Mouse (Mus musculus) thymus, postnatal 0 days (tissue): ENCODE data around the gene Olfr1193. TPM values are rescaled to one million over a fixed set of nuclear protein-coding genes. Genes with fewer than 3 reads are reported as not detected.
"Not testable (repeated sequence)": the region's sequence is repeated elsewhere in the genome, so short reads cannot be mapped to it uniquely, and the experiment has no call there.

Experiments
- DNase-seq: peaks from one replicate; pipeline ENCODE4 v3.0.0-alpha.2; 2015; ENCODE audit warnings: low spot score
- polyA plus RNA-seq: library from polyadenylated mRNA; unstranded; fragments of >200 nt; fragmentation: Nextera tagmentation; extraction: Ambion mirVana; gene quantifications from 2 replicates; pipeline ENCODE4 v1.2.1, GENCODE M21; 2015

Olfr1193 gene
- not detected in 2 replicates for polyA plus RNA-seq

DNA sequence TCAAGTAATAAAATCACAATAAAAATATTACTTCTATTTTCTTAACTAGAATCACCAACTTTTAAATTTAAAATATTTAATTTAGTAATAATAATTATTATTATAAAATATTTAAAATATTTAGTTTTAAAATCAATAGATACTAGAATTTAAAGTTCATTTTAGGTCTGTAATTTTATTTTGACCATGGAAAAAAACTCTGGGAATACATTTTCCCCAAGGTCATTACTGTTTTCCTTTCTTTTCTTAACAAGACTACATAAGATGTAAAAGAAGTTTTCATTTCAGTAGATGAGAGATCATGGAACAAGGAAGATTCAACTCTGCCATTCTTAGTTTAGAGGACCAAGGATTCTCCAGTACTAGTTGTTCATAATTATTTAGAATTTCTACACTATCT is at the start of gene Olfr1193:
Gene Olfr1193 (plus strand): TSS at position 301 of the 400 bp plus-strand sequence.
- DNase-seq = not testable (repeated sequence)

DNA sequence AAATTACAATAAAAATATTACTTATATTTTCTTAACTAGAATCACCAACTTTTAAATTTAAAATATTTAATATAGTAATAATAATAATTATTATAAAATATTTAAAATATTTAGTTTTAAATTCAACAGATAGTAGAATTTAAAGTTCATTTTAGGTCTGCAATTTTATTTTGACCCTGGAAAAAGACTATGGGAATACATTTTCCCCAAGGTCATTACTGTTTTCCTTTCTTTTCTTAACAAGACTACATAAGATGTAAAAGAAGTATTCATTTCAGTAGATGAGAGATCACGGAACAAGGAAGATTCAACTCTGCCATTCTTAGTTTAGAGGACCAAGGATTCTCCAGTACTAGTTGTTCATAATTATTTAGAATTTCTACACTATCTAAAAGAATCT is 35.2 kb upstream of the Olfr1193 start, which contains the start of gene Olfr1191-ps1:
Gene Olfr1191-ps1 (plus strand): TSS at position 301 of the 400 bp plus-strand sequence.
- DNase-seq = not testable (repeated sequence)

DNA sequence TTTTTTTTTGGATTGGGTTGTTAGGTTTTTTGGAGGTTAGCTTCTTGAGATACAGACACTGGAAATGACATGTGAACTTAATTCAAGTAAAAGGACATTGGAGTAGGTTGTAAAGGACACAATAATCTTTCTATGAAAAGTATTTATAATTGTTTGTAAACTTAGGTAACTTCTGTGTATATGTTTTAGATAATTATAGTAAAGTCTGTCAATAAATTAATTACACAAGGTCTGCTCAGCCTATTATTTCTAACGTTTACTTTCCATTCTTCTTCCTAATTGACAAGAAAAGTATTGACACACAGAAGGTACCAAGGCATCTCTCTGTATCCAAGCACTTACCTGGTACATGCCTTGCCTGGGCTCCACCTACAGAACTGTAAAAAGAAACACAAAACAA is 27.2 kb upstream of the Olfr1193 start, which contains the start of gene Olfr1192-ps1:
Gene Olfr1192-ps1 (plus strand): TSS at position 301 of the 400 bp plus-strand sequence.
- no peak for DNase-seq

DNA sequence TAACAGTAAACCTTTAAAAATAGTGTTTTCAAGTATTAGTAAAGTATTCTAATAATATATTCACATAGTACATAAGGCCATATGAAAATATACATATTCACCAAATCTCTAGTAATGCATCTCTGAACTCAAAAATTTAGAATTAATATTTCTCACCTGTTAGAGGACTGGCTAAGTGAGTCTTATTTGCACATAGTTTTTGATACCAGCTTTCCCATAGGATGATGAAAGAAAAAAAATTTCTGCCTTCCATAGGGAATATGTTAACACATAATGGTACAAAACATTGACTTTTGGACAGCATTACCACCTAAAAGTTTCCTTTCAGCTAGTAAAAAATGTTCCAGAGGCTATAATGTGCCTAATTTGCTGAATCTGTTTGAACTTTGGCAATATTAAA is 13.7 kb downstream of the Olfr1193 start, which contains the start of gene Olfr1195:
Gene Olfr1195 (minus strand): TSS at position 101 of the 400 bp plus-strand sequence.
- DNase-seq = no peak

DNA sequence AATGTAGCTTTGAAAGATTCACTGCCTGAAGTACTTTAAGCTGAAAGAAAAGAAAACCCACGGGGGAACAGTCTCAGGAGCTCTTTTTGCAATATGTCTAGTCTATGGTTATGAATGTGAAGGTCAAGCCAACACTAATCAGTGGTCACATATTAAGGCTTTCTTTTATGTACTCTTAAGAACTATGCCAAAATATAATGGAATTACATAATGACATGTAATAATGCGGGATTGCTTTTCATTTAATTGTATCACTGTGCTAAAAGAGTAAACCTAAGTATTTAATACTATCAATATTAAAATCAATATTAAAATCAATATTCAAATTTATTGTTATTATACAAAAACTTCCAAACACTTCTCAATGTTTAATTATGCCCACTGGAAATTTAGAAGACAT is 29.1 kb downstream of the Olfr1193 start, which contains the start of gene Olfr1196:
Gene Olfr1196 (minus strand): TSS at position 101 of the 400 bp plus-strand sequence.
- DNase-seq = no peak

Other genes with a start within 250 kb of the Olfr1193 start
- not detected in 2 replicates for gene Olfr1181, start 249.5 kb upstream of the Olfr1193 start, polyA plus RNA-seq
- gene Gm13757, start 226.5 kb upstream of the Olfr1193 start, polyA plus RNA-seq = not detected in 2 replicates
- not detected in 2 replicates for gene Olfr1183, start 220.8 kb upstream of the Olfr1193 start, polyA plus RNA-seq
- gene Olfr1184, start 192.0 kb upstream of the Olfr1193 start, polyA plus RNA-seq = not detected in 2 replicates
- not detected in 2 replicates for gene Olfr1185-ps1, start 182.3 kb upstream of the Olfr1193 start, polyA plus RNA-seq
- gene Olfr1186, start 157.1 kb upstream of the Olfr1193 start, polyA plus RNA-seq = not detected in 2 replicates
- not detected in 2 replicates for gene Olfr1188, start 118.7 kb upstream of the Olfr1193 start, polyA plus RNA-seq
- gene Olfr1189, start 89.2 kb upstream of the Olfr1193 start, polyA plus RNA-seq = not detected in 2 replicates
- not detected in 2 replicates for gene Olfr1191-ps1, start 35.1 kb upstream of the Olfr1193 start, polyA plus RNA-seq
- not detected in 2 replicates for gene Olfr1192-ps1, start 27.1 kb upstream of the Olfr1193 start, polyA plus RNA-seq
- gene Olfr1195, start 13.6 kb downstream of the Olfr1193 start, polyA plus RNA-seq = not detected in 2 replicates
- not detected in 2 replicates for gene Olfr1196, start 29.0 kb downstream of the Olfr1193 start, polyA plus RNA-seq
- not detected in 2 replicates for gene Olfr1197, start 56.7 kb downstream of the Olfr1193 start, polyA plus RNA-seq
- gene Olfr1198, start 75.7 kb downstream of the Olfr1193 start, polyA plus RNA-seq = not detected in 2 replicates
- not detected in 2 replicates for gene Olfr1199, start 84.8 kb downstream of the Olfr1193 start, polyA plus RNA-seq
- gene Olfr1200, start 94.9 kb downstream of the Olfr1193 start, polyA plus RNA-seq = not detected in 2 replicates
- not detected in 2 replicates for gene Olfr1201, start 117.4 kb downstream of the Olfr1193 start, polyA plus RNA-seq
- not detected in 2 replicates for gene Olfr1202, start 138.9 kb downstream of the Olfr1193 start, polyA plus RNA-seq
- gene Olfr1205, start 154.1 kb downstream of the Olfr1193 start, polyA plus RNA-seq = not detected in 2 replicates
- gene Olfr1204, start 173.7 kb downstream of the Olfr1193 start, polyA plus RNA-seq = not detected in 2 replicates
- gene Olfr1206, start 187.6 kb downstream of the Olfr1193 start, polyA plus RNA-seq = not detected in 2 replicates
- not detected in 2 replicates for gene Olfr1208, start 226.7 kb downstream of the Olfr1193 start, polyA plus RNA-seq
- gene Olfr1209, start 239.5 kb downstream of the Olfr1193 start, polyA plus RNA-seq = not detected in 2 replicates